Mouse (Mus musculus): ENCODE measurements around the gene Parpbp. TPM values are rescaled to one million over a fixed set of nuclear protein-coding genes. Genes with fewer than 3 reads are reported as not detected.
A peak's percentile ranks its signal among the peaks of the same experiment; 100 is the strongest.

Parpbp gene
- total and polyA plus RNA-seq, 3 experiments: 16.9 to 35.0 (median 19.8) TPM

DNA sequence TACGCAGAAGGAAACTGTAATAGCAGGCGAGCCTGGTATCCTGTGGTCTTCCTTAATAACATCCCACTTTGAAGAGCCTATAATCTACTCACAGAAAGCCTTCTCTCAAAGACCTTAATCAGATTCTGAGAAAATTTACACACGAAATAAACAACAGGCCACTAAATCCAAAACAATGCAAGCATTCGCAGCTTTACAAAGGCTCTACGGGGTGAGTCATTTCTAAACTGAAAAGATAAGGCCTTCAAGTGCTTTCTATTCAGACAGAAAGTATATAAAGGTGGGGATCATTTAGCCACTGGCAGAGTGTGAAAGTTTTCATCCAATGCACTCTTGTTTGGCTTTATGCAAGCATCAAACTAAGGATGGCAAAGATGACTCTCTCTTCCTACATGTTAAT is 56.0 kb downstream of the Parpbp start, which contains the start of gene Pmch:
Gene Pmch (plus strand): TSS at position 301 of the 400 bp plus-strand sequence.
- H3K27me3 ChIP-seq (replicated peaks): no peaks in the 10 kb centered on the region
- no peaks in the 10 kb centered on the region for H3K79me2 ChIP-seq (replicated peaks; ENCODE audit: control insufficient read depth, extremely low read depth, insufficient read depth, poor library complexity, severe bottlenecking)
- dilution Hi-C loops (cut with MboI; ENCODE audit: extremely low pct_ligation_motif_present, extremely low pct_unique_long_range_greater_than_20kb, low sequenced_read_pairs) (no loop called here), in situ Hi-C loops (cut with MboI; ENCODE audit: low pct_ligation_motif_present, low pct_unique_long_range_greater_than_20kb, low sequenced_read_pairs) (no loop called here)
- TF ChIP-seq JUND (conservative IDR thresholded peaks at IDR 0.05; ENCODE audit: low read depth, low read length) (0 out of 2 replicates have a peak, but pooled peaks have one; percentile 23), RCOR1 (conservative IDR thresholded peaks at IDR 0.05; ENCODE audit: low read depth, low read length) (no peak)
- no peaks in the 10 kb centered on the region for H3K9me3 ChIP-seq (replicated peaks; ENCODE audit: low read length)
- H3K4me1 ChIP-seq (ENCODE audit: control insufficient read depth in 1 of 2, insufficient read depth in 2 of 2): no peaks in the 10 kb centered on the region
- no peak within 1 kb of the TSS for H3K9ac ChIP-seq (ENCODE audit: insufficient read depth, low read depth)
- H3K4me2 ChIP-seq (ENCODE audit: insufficient read depth, low read depth, poor library complexity, severe bottlenecking): no peak within 1 kb of the TSS
- DNase-seq (ENCODE audit: extremely low read depth): no peak
- no peak within 1 kb of the TSS for H3K4me3 ChIP-seq (replicated peaks in 1 of 3; ENCODE audit: low read depth in 2 of 3, low read length in 2 of 3, poor library complexity in 1 of 3)
- no peak within 1 kb of the TSS for H3K27ac ChIP-seq (ENCODE audit: insufficient read depth, low read depth)
- peaks cover 5 to 27% of the 10 kb centered on the region in 2 experiments for H3K36me3 ChIP-seq (replicated peaks in 1 of 2; ENCODE audit: control insufficient read depth in 1 of 2, insufficient read depth in 1 of 2, low read length in 1 of 2)

- in situ Hi-C loops (cut with MboI; ENCODE audit: low pct_ligation_motif_present, low pct_unique_long_range_greater_than_20kb, low sequenced_read_pairs): no loop called here
- dilution Hi-C loops (cut with MboI; ENCODE audit: extremely low pct_ligation_motif_present, extremely low pct_unique_long_range_greater_than_20kb, low sequenced_read_pairs): no loop called here
Measured at GRCm38 (mm10) chr10:88067377-88067776, 79.4 kb downstream of the Parpbp start.

GRCm38 (mm10) chr10:88064872-88065271 is 81.9 kb downstream of the Parpbp start:
- Histone ChIP-seq H3K27me3 (replicated peaks) (peaks cover 23% of the 10 kb centered on the region), H3K4me1 (ENCODE audit: control insufficient read depth in 1 of 2, insufficient read depth in 2 of 2) (peaks cover 6 to 10% of the 10 kb centered on the region in 2 experiments), H3K9ac (ENCODE audit: insufficient read depth, low read depth) (no peak overlapping the region), H3K9me3 (replicated peaks; ENCODE audit: low read length) (no peaks in the 10 kb centered on the region), H3K4me3 (replicated peaks in 1 of 3; ENCODE audit: low read depth in 2 of 3, low read length in 2 of 3, poor library complexity in 1 of 3) (no peak overlapping the region), H3K79me2 (replicated peaks; ENCODE audit: control insufficient read depth, extremely low read depth, insufficient read depth, poor library complexity, severe bottlenecking) (no peaks in the 10 kb centered on the region), H3K4me2 (ENCODE audit: insufficient read depth, low read depth, poor library complexity, severe bottlenecking) (no peak overlapping the region), H3K36me3 (replicated peaks in 1 of 2; ENCODE audit: control insufficient read depth in 1 of 2, insufficient read depth in 1 of 2, low read length in 1 of 2) (no peaks in the 10 kb centered on the region), H3K27ac (ENCODE audit: insufficient read depth, low read depth) (no peak overlapping the region)
- DNase-seq (ENCODE audit: extremely low read depth): no peak
- TF ChIP-seq NELFE (IDR thresholded peaks at IDR 0.05; ENCODE audit: low read depth, low read length) (no peak), KAT2A (IDR thresholded peaks at IDR 0.05; ENCODE audit: insufficient replicate concordance, low read length) (no peak), ETS1 (conservative IDR thresholded peaks at IDR 0.05; ENCODE audit: low read depth, low read length) (no peak), ZNF384 (IDR thresholded peaks at IDR 0.05; ENCODE audit: low read depth, low read length) (no peak), RCOR1 (conservative IDR thresholded peaks at IDR 0.05; ENCODE audit: low read depth, low read length) (no peak), NRF1 (IDR thresholded peaks at IDR 0.05; ENCODE audit: low read depth, low read length) (no peak), CHD1 (IDR thresholded peaks at IDR 0.05; ENCODE audit: low read depth, low read length) (no peak), ZKSCAN1 (IDR thresholded peaks at IDR 0.05; ENCODE audit: borderline replicate concordance, low read depth, low read length) (no peak), ZMIZ1 (IDR thresholded peaks at IDR 0.05; ENCODE audit: low read depth, low read length) (no peak), MEF2A (IDR thresholded peaks at IDR 0.05; ENCODE audit: borderline replicate concordance, low read depth, low read length) (no peak), E2F4 (IDR thresholded peaks at IDR 0.05; ENCODE audit: insufficient replicate concordance, low read depth, low read length) (no peak), TBP (conservative IDR thresholded peaks at IDR 0.05; ENCODE audit: low read depth, low read length) (no peak), SIN3A (IDR thresholded peaks at IDR 0.05; ENCODE audit: low read length) (no peak), ELF1 (IDR thresholded peaks at IDR 0.05; ENCODE audit: low read depth, low read length) (no peak), CTCF (conservative IDR thresholded peaks at IDR 0.05 in 1 of 2, IDR thresholded peaks at IDR 0.05 in 1 of 2; ENCODE audit: low read depth in 2 of 2, low read length in 2 of 2) (no peak), ZC3H11A (IDR thresholded peaks at IDR 0.05; ENCODE audit: low read depth, low read length) (no peak), TCF12 (IDR thresholded peaks at IDR 0.05; ENCODE audit: low read depth, low read length) (no peak), BHLHE40 (IDR thresholded peaks at IDR 0.05; ENCODE audit: low read depth, low read length) (no peak), IRF4 (IDR thresholded peaks at IDR 0.05; ENCODE audit: low read depth, low read length) (no peak)
- dilution Hi-C loops (cut with MboI; ENCODE audit: extremely low pct_ligation_motif_present, extremely low pct_unique_long_range_greater_than_20kb, low sequenced_read_pairs): no loop called here
- in situ Hi-C loops (cut with MboI; ENCODE audit: low pct_ligation_motif_present, low pct_unique_long_range_greater_than_20kb, low sequenced_read_pairs): no loop called here

More at GRCm38 (mm10) chr10:88067377-88067776, 79.4 kb downstream of the Parpbp start:
- Histone ChIP-seq H3K79me2 (replicated peaks; ENCODE audit: control insufficient read depth, extremely low read depth, insufficient read depth, poor library complexity, severe bottlenecking) (no peaks in the 10 kb centered on the region), H3K9ac (ENCODE audit: insufficient read depth, low read depth) (no peak overlapping the region), H3K27ac (ENCODE audit: insufficient read depth, low read depth) (no peak overlapping the region), H3K27me3 (replicated peaks) (peaks cover 4% of the 10 kb centered on the region), H3K4me3 (replicated peaks in 1 of 3; ENCODE audit: low read depth in 2 of 3, low read length in 2 of 3, poor library complexity in 1 of 3) (no peak overlapping the region), H3K36me3 (replicated peaks in 1 of 2; ENCODE audit: control insufficient read depth in 1 of 2, insufficient read depth in 1 of 2, low read length in 1 of 2) (no peaks in the 10 kb centered on the region), H3K9me3 (replicated peaks; ENCODE audit: low read length) (no peaks in the 10 kb centered on the region), H3K4me2 (ENCODE audit: insufficient read depth, low read depth, poor library complexity, severe bottlenecking) (peak overlapping the region; percentile 10; the same call in 1 of the 2 replicates), H3K4me1 (ENCODE audit: control insufficient read depth in 1 of 2, insufficient read depth in 2 of 2) (peaks cover 6 to 10% of the 10 kb centered on the region in 2 experiments)
- no peak for TF ChIP-seq BHLHE40 (IDR thresholded peaks at IDR 0.05; ENCODE audit: low read depth, low read length)
- TF ChIP-seq CHD1 (IDR thresholded peaks at IDR 0.05; ENCODE audit: low read depth, low read length): no peak
- TF ChIP-seq ZNF384 (IDR thresholded peaks at IDR 0.05; ENCODE audit: low read depth, low read length): peak; percentile 75
- peak; percentile 27; the same call in 1 of the 2 replicates for TF ChIP-seq IRF4 (IDR thresholded peaks at IDR 0.05; ENCODE audit: low read depth, low read length)
- TF ChIP-seq POLR2AphosphoS2 (IDR thresholded peaks at IDR 0.05; ENCODE audit: low read depth, low read length): no peak
- peak; percentile 91 for TF ChIP-seq MEF2A (IDR thresholded peaks at IDR 0.05; ENCODE audit: borderline replicate concordance, low read depth, low read length)
- TF ChIP-seq MAX (IDR thresholded peaks at IDR 0.05; ENCODE audit: low read length): no peak
- peak; percentile 46 for TF ChIP-seq ETS1 (conservative IDR thresholded peaks at IDR 0.05; ENCODE audit: low read depth, low read length)
- no peak for TF ChIP-seq JUND (conservative IDR thresholded peaks at IDR 0.05; ENCODE audit: low read depth, low read length)
- DNase-seq (ENCODE audit: extremely low read depth): peak; percentile 24
